Mouse (Mus musculus) neural tube, embryonic 13.5 days (tissue): ENCODE measurements around the gene Tmem45b. TPM values are rescaled to one million over a fixed set of nuclear protein-coding genes. Genes with fewer than 3 reads are reported as not detected.

ENCODE experiments used
- ATAC-seq: fragments of 200-750 bp; cut with Nextera tagmentation; 2 replicates; pipeline ENCODE4 v1.8.0; 2017; ENCODE audit warnings: low read depth, mild to moderate bottlenecking, moderate TSS enrichment, moderate library complexity
- H3K27ac ChIP-seq: fragments of 300-500 bp; sonication (generic); replicated peaks from 2 replicates; pipeline ENCODE4 v1.5.1; 2015; ENCODE audit warnings: moderate library complexity, mild to moderate bottlenecking, inconsistent platforms
- H3K27me3 ChIP-seq: fragments of 300-500 bp; sonication (generic); 2 replicates; pipeline ENCODE4 v1.6.1; 2015; ENCODE audit warnings: mild to moderate bottlenecking, inconsistent platforms
- H3K36me3 ChIP-seq: fragments of 300-500 bp; sonication (generic); 2 replicates; pipeline ENCODE4 v1.6.1; 2015; ENCODE audit warnings: mild to moderate bottlenecking, inconsistent platforms
- H3K4me1 ChIP-seq: fragments of 300-500 bp; sonication (generic); replicated peaks from 2 replicates; pipeline ENCODE4 v1.6.1; 2015; ENCODE audit warnings: inconsistent platforms
- H3K4me2 ChIP-seq: fragments of 300-500 bp; sonication (generic); 2 replicates; pipeline ENCODE4 v1.6.1; 2015; ENCODE audit warnings: inconsistent platforms, mild to moderate bottlenecking, moderate library complexity
- H3K4me3 ChIP-seq: fragments of 300-500 bp; sonication (generic); 2 replicates; pipeline ENCODE4 v1.5.1; 2015; ENCODE audit warnings: mild to moderate bottlenecking, inconsistent platforms
- H3K9ac ChIP-seq: fragments of 300-500 bp; sonication (generic); 2 replicates; pipeline ENCODE4 v1.6.1; 2015; ENCODE audit warnings: moderate library complexity, mild to moderate bottlenecking, inconsistent platforms
- H3K9me3 ChIP-seq: fragments of 300-500 bp; sonication (generic); 2 replicates; pipeline ENCODE4 v1.6.1; 2016; ENCODE audit warnings: inconsistent platforms
- WGBS: fragments of 180-500 bp; shearing (Covaris S2); methylation state at CpG from one replicate; pipeline ENCODE4 v1.1.7; 2015; 5-methylcytosine and 5-hydroxymethylcytosine counted together
- polyA plus RNA-seq: library from polyadenylated mRNA; unstranded; fragments of >200 nt; fragmentation: Nextera tagmentation; extraction: Ambion mirVana; gene quantifications from 2 replicates; pipeline ENCODE4 v1.2.1, GENCODE M21; 2015

The Tmem45b gene
- polyA plus RNA-seq, 1 experiment from 2014 or later: 0.14 TPM

DNA sequence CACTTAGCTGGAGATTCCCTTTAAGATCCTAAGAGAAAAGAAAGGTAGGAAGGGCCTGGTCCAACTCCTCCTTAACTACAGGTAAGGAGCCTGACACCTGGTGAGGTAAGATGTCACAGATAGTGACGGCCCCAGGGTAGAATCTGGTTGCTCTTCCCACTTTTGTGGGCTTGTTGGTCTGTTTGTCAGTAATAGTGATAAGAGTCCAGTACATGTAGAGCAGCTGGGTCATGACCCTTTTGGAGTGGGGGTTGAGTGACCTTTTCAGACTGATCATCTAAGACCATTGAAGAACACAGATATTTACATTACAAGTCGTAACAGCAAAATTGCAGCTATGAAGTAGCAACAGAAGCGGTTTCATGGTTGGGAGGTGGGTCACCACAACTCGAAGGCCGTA lies 77.1 kb downstream of the Tmem45b start:
- Histone ChIP-seq H3K4me2 (peak overlapping the region; percentile 70), H3K27me3 (no peaks in the 10 kb centered on the region), H3K27ac (no peak overlapping the region), H3K4me1 (peaks cover 27% of the 10 kb centered on the region), H3K4me3 (peak overlapping the region; percentile 81), H3K9me3 (no peaks in the 10 kb centered on the region), H3K9ac (peak overlapping the region; percentile 83), H3K36me3 (peaks cover 35% of the 10 kb centered on the region)
- WGBS: 88% methylated on average over 5 of the region's 5 CpGs
- no peak for ATAC-seq

DNA sequence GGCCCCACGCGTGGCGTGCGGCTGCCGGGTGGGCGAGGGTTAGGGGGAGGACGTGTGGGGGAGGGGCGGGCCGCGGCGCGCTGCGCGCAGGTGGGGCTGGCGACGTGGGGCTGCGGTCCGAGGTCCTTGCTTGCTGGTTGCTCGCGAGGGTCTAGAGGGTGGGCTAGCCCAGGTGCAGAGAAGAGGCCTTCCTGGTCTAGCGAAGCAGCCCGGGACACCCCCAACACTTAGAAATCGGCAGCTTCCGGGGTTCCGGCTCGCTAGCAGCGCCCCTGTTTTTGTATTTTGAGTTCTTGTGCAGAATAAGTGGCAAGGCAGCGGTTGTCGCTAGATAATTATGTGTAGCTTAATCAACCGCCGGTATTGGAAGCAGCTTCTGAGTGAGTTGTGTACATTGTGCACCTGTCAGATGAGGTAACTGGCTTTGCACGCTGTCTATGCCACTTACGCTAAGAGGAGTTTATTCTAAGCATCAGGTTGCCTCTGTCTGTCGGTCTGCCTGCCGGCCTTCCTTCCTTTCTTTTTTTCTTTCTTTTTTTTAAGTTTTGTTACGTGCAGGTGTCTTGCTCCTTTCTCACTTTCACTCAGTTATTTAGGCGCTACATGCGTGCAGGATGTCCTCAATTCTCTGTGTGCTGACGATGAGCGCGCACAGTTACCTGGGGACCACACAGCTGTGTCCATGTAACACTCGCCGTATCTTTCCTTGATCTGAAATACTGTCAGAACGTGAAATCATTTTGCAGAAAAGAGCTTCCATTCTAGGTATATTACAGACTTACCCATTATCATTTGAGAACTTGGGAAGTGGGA lies 77.7 kb downstream of the Tmem45b start:
- 12% methylated on average over 38 of the region's 44 CpGs for WGBS
- H3K4me3 ChIP-seq: peak overlapping the region; percentile 81
- peak overlapping the region; percentile 64 for H3K27ac ChIP-seq
- peak overlapping the region; percentile 70 for H3K4me2 ChIP-seq
- H3K36me3 ChIP-seq: peaks cover 29% of the 10 kb centered on the region
- ATAC-seq: peak; percentile 86
- H3K9ac ChIP-seq: peak overlapping the region; percentile 83
- H3K4me1 ChIP-seq: peaks cover 27% of the 10 kb centered on the region
- H3K9me3 ChIP-seq: no peaks in the 10 kb centered on the region
- no peaks in the 10 kb centered on the region for H3K27me3 ChIP-seq

DNA sequence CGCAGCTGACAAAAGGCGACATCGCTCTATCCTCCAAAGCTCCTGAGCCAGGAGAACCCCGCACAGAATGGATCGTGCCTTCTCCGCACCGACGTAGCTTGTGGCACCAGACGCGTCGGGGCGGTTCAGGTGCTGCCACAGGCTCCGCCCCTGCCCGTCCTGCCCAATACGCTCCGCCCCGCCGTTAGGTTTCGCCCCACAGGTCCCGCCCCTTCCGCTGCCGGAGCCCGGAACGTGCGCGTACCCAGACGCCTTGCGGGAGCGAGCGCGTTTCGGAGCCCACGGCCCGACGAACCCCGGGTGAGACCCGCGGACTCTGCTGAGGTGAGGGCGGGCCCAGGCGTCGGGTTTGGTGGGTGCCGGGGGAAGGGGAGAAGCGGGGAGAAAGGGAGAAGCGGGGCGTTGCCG lies 78.3 kb downstream of the Tmem45b start, which contains the start of gene Nfrkb:
Nfrkb (plus strand) TSS at position 246 of the 408 bp plus-strand sequence.
- peak within 1 kb of the TSS; percentile 81 for H3K4me3 ChIP-seq
- peak within 1 kb of the TSS; percentile 83 for H3K9ac ChIP-seq
- ATAC-seq: peak; percentile 98
- peak within 1 kb of the TSS; percentile 64 for H3K27ac ChIP-seq
- no peaks in the 10 kb centered on the region for H3K9me3 ChIP-seq
- peaks cover 22% of the 10 kb centered on the region for H3K36me3 ChIP-seq
- peak within 1 kb of the TSS; percentile 70 for H3K4me2 ChIP-seq
- peaks cover 27% of the 10 kb centered on the region for H3K4me1 ChIP-seq
- no peaks in the 10 kb centered on the region for H3K27me3 ChIP-seq
- under 1% methylated on average over 42 of the region's 46 CpGs for WGBS

DNA sequence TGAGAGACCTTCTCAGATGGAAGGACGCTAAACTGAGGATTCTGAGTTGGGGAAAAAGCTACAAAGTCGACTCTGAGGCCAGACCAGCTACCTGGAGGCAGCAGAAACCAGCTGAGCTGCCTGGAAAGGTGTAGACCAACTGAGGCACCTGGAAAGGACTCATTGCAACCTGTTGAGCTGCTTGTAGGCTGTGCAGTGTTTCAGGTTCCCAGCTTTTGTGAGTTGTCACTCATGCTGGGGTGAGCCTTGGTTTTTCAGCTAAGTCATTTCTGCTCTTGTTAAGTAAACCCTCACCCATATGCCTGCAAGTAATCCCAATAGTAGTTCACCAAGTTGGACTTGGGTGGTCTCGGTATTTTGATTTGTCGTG lies 78.8 kb downstream of the Tmem45b start:
- H3K9ac ChIP-seq: peak overlapping the region; percentile 83
- ATAC-seq: peak; percentile 64
- H3K4me1 ChIP-seq: peaks cover 27% of the 10 kb centered on the region
- H3K9me3 ChIP-seq: no peaks in the 10 kb centered on the region
- H3K36me3 ChIP-seq: peaks cover 20% of the 10 kb centered on the region
- H3K4me2 ChIP-seq: peak overlapping the region; percentile 70
- no peaks in the 10 kb centered on the region for H3K27me3 ChIP-seq
- no peak overlapping the region for H3K27ac ChIP-seq
- H3K4me3 ChIP-seq: peak overlapping the region; percentile 81
- WGBS: 24% methylated on average over 4 of the region's 4 CpGs

DNA sequence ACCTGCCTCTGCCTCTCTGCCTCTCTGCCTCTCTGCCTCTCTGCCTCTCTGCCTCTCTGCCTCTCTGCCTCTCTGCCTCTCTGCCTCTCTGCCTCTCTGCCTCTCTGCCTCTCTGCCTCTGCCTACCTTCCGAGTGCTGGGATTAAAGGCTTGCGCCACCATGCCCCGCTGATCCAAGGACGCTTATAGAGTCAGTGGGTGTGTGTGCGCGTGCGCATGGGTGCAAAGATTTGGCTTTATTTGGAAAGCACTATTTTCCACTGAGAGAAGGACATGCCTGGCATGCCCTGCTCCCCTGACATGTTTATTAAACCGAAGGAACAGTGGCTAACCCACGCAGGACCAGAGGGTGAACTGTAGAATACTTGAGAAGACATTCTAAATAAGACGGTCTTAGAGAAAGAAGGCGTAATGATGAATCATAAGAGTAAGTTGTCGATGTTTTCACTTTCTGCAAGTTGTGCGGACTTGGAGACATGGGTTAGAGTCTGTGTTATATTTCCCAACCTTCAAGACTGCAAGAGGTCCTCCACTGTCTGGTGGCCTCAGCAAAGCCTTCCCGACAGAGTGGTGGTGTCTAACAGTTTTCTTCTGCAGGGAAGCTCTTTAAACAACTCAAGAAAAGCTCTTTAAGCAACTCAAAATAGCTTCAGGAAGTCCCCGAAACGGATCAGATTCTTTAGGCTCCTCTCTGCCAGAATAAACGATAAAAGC lies 79.3 kb downstream of the Tmem45b start:
- no peaks in the 10 kb centered on the region for H3K9me3 ChIP-seq
- H3K27me3 ChIP-seq: no peaks in the 10 kb centered on the region
- H3K27ac ChIP-seq: no peak overlapping the region
- peaks cover 27% of the 10 kb centered on the region for H3K4me1 ChIP-seq
- peaks cover 17% of the 10 kb centered on the region for H3K36me3 ChIP-seq
- H3K4me2 ChIP-seq: peak overlapping the region; percentile 70
- H3K4me3 ChIP-seq: no peak overlapping the region
- no peak for ATAC-seq
- no peak overlapping the region for H3K9ac ChIP-seq
- 88% methylated on average over 17 of the region's 17 CpGs for WGBS

DNA sequence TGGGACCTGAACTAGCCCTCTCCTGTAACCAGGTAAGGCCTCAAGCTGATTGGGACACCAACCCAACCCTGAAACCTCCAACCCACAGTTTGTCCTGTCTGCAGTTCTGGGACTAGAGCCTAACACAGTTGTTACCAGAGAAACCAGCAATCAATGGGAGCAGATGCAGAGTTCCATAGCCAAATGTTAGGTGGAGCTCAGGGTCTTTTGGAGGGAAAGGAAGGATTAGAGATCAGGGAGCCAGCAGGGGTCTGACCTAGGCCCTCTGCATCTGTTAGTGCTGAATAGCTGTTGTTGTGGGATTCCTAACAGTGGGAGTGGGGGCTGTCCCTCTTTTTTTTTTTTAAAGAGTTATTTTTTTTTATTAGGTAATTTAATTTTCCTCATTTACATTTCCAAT lies 87.6 kb downstream of the Tmem45b start:
- Histone ChIP-seq H3K27ac (no peak overlapping the region), H3K4me2 (no peak overlapping the region), H3K9me3 (peaks cover 9% of the 10 kb centered on the region; the same call in 1 of the 2 replicates), H3K36me3 (peaks cover 57% of the 10 kb centered on the region), H3K4me3 (no peak overlapping the region), H3K4me1 (no peaks in the 10 kb centered on the region), H3K9ac (no peak overlapping the region), H3K27me3 (no peaks in the 10 kb centered on the region)
- ATAC-seq: no peak

Other genes with a start within 250 kb of the Tmem45b start
- gene Prdm10, start 183.9 kb downstream of the Tmem45b start, polyA plus RNA-seq: 6.1 and 7.5 TPM in 2 replicates
- gene Nfrkb, start 78.3 kb downstream of the Tmem45b start, polyA plus RNA-seq: 24.9 and 28.2 TPM in 2 replicates